Mouse (Mus musculus): ENCODE measurements around the gene Kcnd3. TPM values are rescaled to one million over a fixed set of nuclear protein-coding genes. Genes with fewer than 3 reads are reported as not detected.

Gene Kcnd3
- total and polyA plus RNA-seq, 3 experiments: 8.4 to 11.8 (median 9.0) TPM

GRCm38 (mm10) chr3:105544106-105544505, 92.0 kb downstream of the Kcnd3 start:
- Histone ChIP-seq H3K79me2 (replicated peaks; ENCODE audit: control insufficient read depth, insufficient read depth, low read length) (no peaks in the 10 kb centered on the region), H3K4me3 (no peak overlapping the region), H3K27ac (no peak overlapping the region), H3K4me1 (ENCODE audit: control insufficient read depth, insufficient read depth, low read length) (peaks cover 1% of the 10 kb centered on the region), H3K27me3 (ENCODE audit: control insufficient read depth, insufficient read depth, low read length) (no peaks in the 10 kb centered on the region), H3K36me3 (ENCODE audit: control insufficient read depth, insufficient read depth, low read length) (no peaks in the 10 kb centered on the region), H3K9ac (ENCODE audit: low read depth, low read length) (no peak overlapping the region)
- TF ChIP-seq EP300 (IDR thresholded peaks at IDR 0.05; ENCODE audit: insufficient read depth, low read depth, low read length): no peak
- TF ChIP-seq CTCF (IDR thresholded peaks at IDR 0.05): no peak
- no peak for TF ChIP-seq POLR2A (IDR thresholded peaks at IDR 0.05; ENCODE audit: insufficient read depth, low read depth, low read length)
- intact Hi-C loops (cut with DNase I): loop anchor here (5.0 kb wide), 1 partner anchor 58 kb away; no protein-coding TSS in a partner anchor
- DNase-seq: no peak
- 69% methylated on average over 1 of the region's 1 CpGs for WGBS

GRCm38 (mm10) chr3:105546611-105547071, 94.5 kb downstream of the Kcnd3 start:
- peaks cover 1% of the 10 kb centered on the region for H3K4me1 ChIP-seq (ENCODE audit: control insufficient read depth, insufficient read depth, low read length)
- DNase-seq: no peak
- H3K9ac ChIP-seq (ENCODE audit: low read depth, low read length): no peak overlapping the region
- no peaks in the 10 kb centered on the region for H3K36me3 ChIP-seq (ENCODE audit: control insufficient read depth, insufficient read depth, low read length)
- intact Hi-C loops (cut with DNase I): no loop called here
- H3K27me3 ChIP-seq (ENCODE audit: control insufficient read depth, insufficient read depth, low read length): no peaks in the 10 kb centered on the region
- H3K79me2 ChIP-seq (replicated peaks; ENCODE audit: control insufficient read depth, insufficient read depth, low read length): no peaks in the 10 kb centered on the region
- no peak overlapping the region for H3K4me3 ChIP-seq
- TF ChIP-seq CTCF (IDR thresholded peaks at IDR 0.05) (no peak), EP300 (IDR thresholded peaks at IDR 0.05; ENCODE audit: insufficient read depth, low read depth, low read length) (no peak), POLR2A (IDR thresholded peaks at IDR 0.05; ENCODE audit: insufficient read depth, low read depth, low read length) (no peak)
- no peak overlapping the region for H3K27ac ChIP-seq
- WGBS: 28% methylated on average over 13 of the region's 13 CpGs

DNA sequence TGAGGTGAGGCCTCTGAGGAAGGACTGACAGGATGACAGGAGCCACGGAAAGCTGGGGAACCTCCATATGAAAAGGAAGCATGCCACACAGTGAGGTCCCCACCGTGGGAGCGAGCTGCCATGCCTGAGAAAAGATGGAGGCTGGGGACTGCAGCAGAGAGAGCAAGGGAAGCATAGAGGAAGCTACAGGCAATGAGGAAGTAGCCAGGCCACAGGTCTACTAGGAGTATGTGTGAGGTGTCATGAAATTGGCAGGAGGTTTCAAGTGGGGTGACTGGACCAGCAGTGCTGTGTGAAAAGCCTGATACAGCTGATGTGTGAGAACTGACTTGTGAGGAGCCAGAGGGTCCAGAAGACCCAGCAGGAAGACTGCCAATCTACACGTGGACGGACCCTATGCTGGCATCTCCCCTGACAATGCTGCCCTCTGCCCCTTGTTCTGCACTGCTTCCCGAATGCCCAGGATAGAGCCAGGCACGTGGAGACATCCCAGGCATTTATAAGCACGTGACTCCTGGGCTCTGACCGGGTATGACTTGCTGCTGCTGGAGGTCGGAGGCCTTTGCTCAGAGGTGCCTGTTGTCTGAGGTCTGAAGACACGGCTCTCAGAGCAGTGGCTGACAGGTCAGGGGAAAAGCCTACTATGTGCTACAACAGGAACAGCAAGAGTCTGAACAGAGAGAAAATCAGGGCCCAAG, 96.1 kb downstream of the Kcnd3 start:
- TF ChIP-seq EP300 (IDR thresholded peaks at IDR 0.05; ENCODE audit: insufficient read depth, low read depth, low read length): 0 out of 2 replicates have a peak, but pooled peaks have one; percentile 45
- no peak for TF ChIP-seq POLR2A (IDR thresholded peaks at IDR 0.05; ENCODE audit: insufficient read depth, low read depth, low read length)
- H3K79me2 ChIP-seq (replicated peaks; ENCODE audit: control insufficient read depth, insufficient read depth, low read length): no peaks in the 10 kb centered on the region
- 66% methylated on average over 11 of the region's 11 CpGs for WGBS
- intact Hi-C loops (cut with DNase I): no loop called here
- H3K27ac ChIP-seq: peak overlapping the region; percentile 47; the same call in 1 of the 2 replicates
- peaks cover 1% of the 10 kb centered on the region for H3K4me1 ChIP-seq (ENCODE audit: control insufficient read depth, insufficient read depth, low read length)
- no peak overlapping the region for H3K4me3 ChIP-seq
- no peaks in the 10 kb centered on the region for H3K36me3 ChIP-seq (ENCODE audit: control insufficient read depth, insufficient read depth, low read length)
- no peaks in the 10 kb centered on the region for H3K27me3 ChIP-seq (ENCODE audit: control insufficient read depth, insufficient read depth, low read length)
- H3K9ac ChIP-seq (ENCODE audit: low read depth, low read length): no peak overlapping the region
- DNase-seq: peak in 1 of 2 experiments; percentile 52

- Histone ChIP-seq H3K27ac (no peak overlapping the region), H3K4me3 (no peak overlapping the region), H3K4me1 (ENCODE audit: control insufficient read depth, insufficient read depth, low read length) (no peaks in the 10 kb centered on the region), H3K79me2 (replicated peaks; ENCODE audit: control insufficient read depth, insufficient read depth, low read length) (no peaks in the 10 kb centered on the region), H3K36me3 (ENCODE audit: control insufficient read depth, insufficient read depth, low read length) (no peaks in the 10 kb centered on the region; the same call in 1 of the 2 replicates), H3K27me3 (ENCODE audit: control insufficient read depth, insufficient read depth, low read length) (no peaks in the 10 kb centered on the region), H3K9ac (ENCODE audit: low read depth, low read length) (no peak overlapping the region)
- TF ChIP-seq EP300 (IDR thresholded peaks at IDR 0.05; ENCODE audit: insufficient read depth, low read depth, low read length): no peak
- no peak for TF ChIP-seq CTCF (IDR thresholded peaks at IDR 0.05)
- TF ChIP-seq POLR2A (IDR thresholded peaks at IDR 0.05; ENCODE audit: insufficient read depth, low read depth, low read length): no peak
- 35% methylated on average over 2 of the region's 2 CpGs for WGBS
- intact Hi-C loops (cut with DNase I): no loop called here
- no peak for DNase-seq
Observed at GRCm38 (mm10) chr3:105559456-105559855, 107.3 kb downstream of the Kcnd3 start.

DNA sequence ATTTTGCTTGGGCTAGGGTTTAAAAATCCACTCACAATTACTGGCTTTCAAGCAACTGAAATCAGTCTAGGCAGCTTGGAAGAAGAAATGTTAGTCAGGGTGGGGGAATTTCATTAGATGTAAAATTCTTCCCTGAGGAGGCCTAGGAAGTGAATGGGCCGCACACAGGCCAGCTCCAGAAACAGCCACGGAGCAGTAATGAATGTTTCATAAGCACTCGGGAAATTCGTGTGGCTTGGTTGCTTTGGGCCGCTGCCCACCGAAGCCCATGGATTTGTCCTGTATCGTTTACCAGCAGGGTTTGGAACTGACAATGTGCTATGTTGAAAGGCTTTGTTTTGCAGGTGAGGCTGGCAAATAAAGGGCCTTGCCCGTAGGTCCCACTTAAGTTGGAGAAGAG, 114.8 kb downstream of the Kcnd3 start:
- Histone ChIP-seq H3K27ac (no peak overlapping the region), H3K4me3 (no peak overlapping the region), H3K9ac (ENCODE audit: low read depth, low read length) (no peak overlapping the region), H3K79me2 (replicated peaks; ENCODE audit: control insufficient read depth, insufficient read depth, low read length) (no peaks in the 10 kb centered on the region), H3K36me3 (ENCODE audit: control insufficient read depth, insufficient read depth, low read length) (no peaks in the 10 kb centered on the region), H3K4me1 (ENCODE audit: control insufficient read depth, insufficient read depth, low read length) (no peaks in the 10 kb centered on the region), H3K27me3 (ENCODE audit: control insufficient read depth, insufficient read depth, low read length) (no peaks in the 10 kb centered on the region)
- 87% methylated on average over 8 of the region's 8 CpGs for WGBS
- TF ChIP-seq EP300 (IDR thresholded peaks at IDR 0.05; ENCODE audit: insufficient read depth, low read depth, low read length): no peak
- no peak for TF ChIP-seq POLR2A (IDR thresholded peaks at IDR 0.05; ENCODE audit: insufficient read depth, low read depth, low read length)
- no peak for TF ChIP-seq CTCF (IDR thresholded peaks at IDR 0.05)
- DNase-seq: no peak
- intact Hi-C loops (cut with DNase I): no loop called here

GRCm38 (mm10) chr3:105567472-105567871, 115.3 kb downstream of the Kcnd3 start:
- Histone ChIP-seq H3K79me2 (replicated peaks; ENCODE audit: control insufficient read depth, insufficient read depth, low read length) (no peaks in the 10 kb centered on the region), H3K27ac (no peak overlapping the region), H3K36me3 (ENCODE audit: control insufficient read depth, insufficient read depth, low read length) (no peaks in the 10 kb centered on the region), H3K27me3 (ENCODE audit: control insufficient read depth, insufficient read depth, low read length) (no peaks in the 10 kb centered on the region), H3K9ac (ENCODE audit: low read depth, low read length) (no peak overlapping the region), H3K4me3 (no peak overlapping the region), H3K4me1 (ENCODE audit: control insufficient read depth, insufficient read depth, low read length) (no peaks in the 10 kb centered on the region)
- 57% methylated on average over 4 of the region's 4 CpGs for WGBS
- intact Hi-C loops (cut with DNase I): no loop called here
- no peak for DNase-seq
- TF ChIP-seq EP300 (IDR thresholded peaks at IDR 0.05; ENCODE audit: insufficient read depth, low read depth, low read length) (no peak), CTCF (IDR thresholded peaks at IDR 0.05) (0 out of 2 replicates have a peak, but pooled peaks have one; percentile 20), POLR2A (IDR thresholded peaks at IDR 0.05; ENCODE audit: insufficient read depth, low read depth, low read length) (no peak)

Measured in heart, adult 2 months (tissue).